Mouse (Mus musculus) brain, embryonic 18.5 days (tissue): ENCODE data around the gene Mfap1b.
"Not testable (repeated sequence)": the region's sequence is repeated elsewhere in the genome, so short reads cannot be mapped to it uniquely, and the experiment has no call there.

Source experiments
- DNase-seq: peaks from one replicate; pipeline ENCODE4 v3.0.0-alpha.2; 2012; ENCODE audit warnings: low read depth, low spot score

Mfap1b gene

GRCm38 (mm10) chr2:121473301-121474179 is at the start of gene Mfap1b:
Mfap1b (minus strand) TSS chr2:121474067.
- peak; percentile 83 for DNase-seq

GRCm38 (mm10) chr2:121522830-121523229 is 49.0 kb upstream of the Mfap1b start:
- DNase-seq, result not testable (repeated sequence)

DNA sequence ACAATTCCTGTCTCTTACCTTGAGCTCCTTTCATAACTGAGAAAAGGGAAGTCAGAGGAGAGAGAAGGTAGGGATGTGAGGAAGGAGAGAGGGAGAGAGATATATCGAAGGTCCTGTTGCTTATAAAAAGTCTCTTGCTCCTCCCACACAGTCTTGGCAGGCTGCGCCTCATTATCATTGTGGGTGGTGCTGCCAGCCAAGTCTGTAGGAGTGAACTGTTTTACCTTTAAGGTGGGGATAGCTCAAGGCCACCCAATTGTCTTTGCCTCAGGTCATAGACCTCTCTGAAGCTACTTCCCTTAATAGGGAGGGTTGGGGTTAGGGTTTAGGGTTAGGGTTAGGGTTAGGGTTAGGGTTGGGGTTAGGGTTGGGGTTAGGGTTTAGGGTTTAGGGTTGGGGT is 48.1 kb upstream of the Mfap1b start:
- DNase-seq, result no peak

GRCm38 (mm10) chr2:121518711-121519110 is 44.8 kb upstream of the Mfap1b start:
- DNase-seq, result not testable (repeated sequence)

DNA sequence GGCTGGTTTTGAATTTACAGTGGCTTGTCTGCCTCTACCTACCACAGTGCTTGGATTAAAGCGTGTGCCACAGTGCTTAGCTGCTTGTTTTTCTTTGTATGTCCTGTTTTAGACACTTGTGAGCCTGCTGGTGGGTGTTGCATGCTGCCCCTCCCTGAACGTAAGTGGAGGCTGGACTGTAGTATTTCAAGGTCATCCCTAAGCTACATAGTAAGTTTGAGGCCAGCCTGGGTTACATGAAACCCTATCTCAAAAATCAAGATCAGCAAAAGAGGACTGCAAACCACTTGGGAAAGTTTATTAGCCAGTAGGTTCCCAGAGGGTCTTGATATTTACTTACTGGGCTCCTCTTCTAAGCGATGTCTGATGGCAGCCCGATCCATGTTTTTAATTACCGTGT is 44.2 kb upstream of the Mfap1b start:
- DNase-seq, result no peak

GRCm38 (mm10) chr2:121514211-121514610 is 40.3 kb upstream of the Mfap1b start:
- no peak for DNase-seq

DNA sequence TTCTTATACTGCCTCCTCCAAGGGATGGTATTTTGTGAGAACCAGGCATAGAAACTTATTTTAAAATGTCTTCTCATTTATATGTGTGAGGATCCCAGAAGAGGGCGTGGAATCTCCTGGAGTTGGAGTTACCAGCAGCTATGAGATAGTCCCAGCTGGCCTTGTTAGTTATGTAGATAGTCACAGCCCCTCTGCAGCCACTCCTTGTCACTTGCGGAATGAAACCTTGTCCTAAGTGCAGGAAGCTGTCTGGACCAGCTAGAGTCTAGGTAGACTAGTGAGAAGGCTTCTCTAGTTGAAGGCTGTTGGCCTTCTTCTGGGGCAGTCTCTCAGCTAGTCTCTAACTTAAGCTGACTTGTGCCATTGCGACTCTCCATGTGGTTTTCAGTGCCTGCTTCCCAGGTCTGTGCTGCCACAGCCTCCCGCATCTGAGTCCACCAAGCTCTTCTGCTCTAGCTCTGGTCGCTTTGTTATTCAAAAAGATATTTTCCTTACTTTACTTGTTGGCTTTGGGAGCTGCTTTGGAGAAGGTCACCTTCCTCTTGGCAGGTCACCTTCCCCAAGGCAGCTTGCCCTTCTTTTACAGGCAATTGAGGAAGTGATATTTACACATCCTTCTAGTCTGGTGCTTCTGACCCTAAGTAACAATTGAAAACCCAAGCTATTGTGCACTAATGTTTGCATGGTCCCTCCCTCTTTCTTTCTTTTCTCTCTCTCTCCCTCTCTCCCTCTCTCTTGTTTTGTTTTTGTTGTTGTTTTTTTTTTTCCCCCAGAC is 39.3 kb upstream of the Mfap1b start:
- not testable (repeated sequence) for DNase-seq

GRCm38 (mm10) chr2:121511401-121511800 is 37.5 kb upstream of the Mfap1b start:
- DNase-seq, result no peak

DNA sequence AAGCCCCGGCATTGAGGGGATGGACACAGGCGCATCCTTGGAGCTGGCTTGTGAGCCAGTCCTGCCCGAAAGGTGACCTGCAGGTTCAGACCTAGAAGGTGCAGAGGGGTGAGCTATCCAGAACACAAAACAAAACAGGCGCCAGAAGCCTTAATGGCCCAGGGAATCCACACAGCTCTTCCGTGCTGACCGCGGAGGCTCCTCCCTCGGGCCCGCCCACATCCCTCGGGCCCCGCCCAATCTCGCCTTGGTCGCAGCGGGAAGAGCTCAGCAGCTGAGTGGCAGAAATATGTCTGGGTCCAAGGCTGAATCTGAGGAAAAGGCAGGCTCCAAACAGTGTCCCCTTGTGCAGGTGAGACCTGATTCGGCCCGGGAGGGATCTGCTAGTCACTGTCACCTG is 35.7 kb upstream of the Mfap1b start:
- DNase-seq, result no peak

GRCm38 (mm10) chr2:121507951-121508330 is 34.1 kb upstream of the Mfap1b start:
- DNase-seq, result no peak

DNA sequence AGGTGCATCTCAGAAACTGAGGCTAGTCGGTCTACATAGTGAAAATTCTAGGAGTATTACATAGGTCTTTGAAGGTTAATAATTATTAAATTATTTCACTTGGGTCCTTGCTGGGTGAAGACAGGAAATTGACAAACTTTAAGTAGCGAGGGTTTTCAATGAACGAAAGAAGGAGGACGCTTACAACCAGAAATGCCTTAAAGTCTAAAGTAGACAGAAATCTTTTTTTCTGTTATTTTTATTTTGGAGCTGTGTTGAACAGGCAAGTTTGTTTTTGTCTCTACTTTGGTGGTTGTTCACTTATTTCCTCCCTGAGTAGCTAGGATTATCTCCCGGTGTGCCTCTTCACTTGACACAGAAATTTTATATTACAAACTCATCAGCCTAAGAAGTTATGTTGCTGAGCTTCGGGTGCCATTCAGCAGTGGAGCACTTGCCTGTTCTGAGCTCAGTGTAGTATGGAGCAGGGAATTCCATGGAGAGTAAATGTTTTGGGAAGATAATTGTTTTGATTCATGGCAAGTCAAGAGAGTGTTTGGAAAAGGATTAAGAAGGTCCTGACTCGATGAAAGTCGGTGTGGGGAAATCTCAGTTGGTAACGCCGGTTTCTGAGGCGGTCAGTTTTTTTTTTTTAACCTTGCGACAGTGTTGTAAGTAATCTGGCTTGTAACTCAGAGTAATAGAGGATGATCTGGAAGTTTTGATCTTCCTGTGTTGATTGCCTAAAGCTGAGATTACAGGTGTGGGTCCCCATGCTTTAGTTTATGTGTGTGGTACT is 33.5 kb upstream of the Mfap1b start:
- no peak for DNase-seq

GRCm38 (mm10) chr2:121505942-121506882 is 32.3 kb upstream of the Mfap1b start, which contains the start of the genes Mfap1a and Wdr76:
Mfap1a (minus strand) TSS chr2:121506665.
Wdr76 (plus strand) TSS chr2:121506723.
- DNase-seq, result peak; percentile 81

- DNase-seq, result not testable (repeated sequence)
Measured at GRCm38 (mm10) chr2:121501550-121501949, 27.7 kb upstream of the Mfap1b start.

DNA sequence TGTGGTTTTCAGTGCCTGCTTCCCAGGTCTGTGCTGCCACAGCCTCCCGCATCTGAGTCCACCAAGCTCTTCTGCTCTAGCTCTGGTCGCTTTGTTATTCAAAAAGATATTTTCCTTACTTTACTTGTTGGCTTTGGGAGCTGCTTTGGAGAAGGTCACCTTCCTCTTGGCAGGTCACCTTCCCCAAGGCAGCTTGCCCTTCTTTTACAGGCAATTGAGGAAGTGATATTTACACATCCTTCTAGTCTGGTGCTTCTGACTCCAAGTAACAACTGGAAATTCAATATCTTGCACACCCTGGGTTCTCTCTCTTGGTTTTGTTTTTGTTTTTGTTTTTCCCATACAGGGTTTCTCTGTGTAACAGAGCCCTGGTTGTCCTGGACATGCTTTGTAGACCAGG is 10.5 kb upstream of the Mfap1b start:
- not testable (repeated sequence) for DNase-seq

DNA sequence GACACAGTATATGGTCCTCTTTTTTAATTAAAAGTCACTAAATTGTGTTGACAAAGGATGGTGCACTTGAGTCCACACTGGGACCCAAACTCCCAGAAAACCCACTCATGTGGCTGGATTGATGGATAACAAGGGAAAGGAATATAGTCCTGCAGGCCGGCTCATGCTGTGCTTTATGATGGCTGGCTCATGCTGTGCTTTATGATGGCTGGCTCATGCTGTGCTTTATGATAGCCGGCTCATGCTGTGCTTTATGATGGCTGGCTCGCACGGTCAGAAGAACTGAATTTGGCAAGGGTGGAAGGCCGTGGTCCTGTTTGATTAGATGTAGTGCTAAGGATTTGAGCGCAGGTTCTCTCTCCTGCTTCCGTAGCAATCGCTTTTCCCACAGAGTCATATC is 9.7 kb upstream of the Mfap1b start:
- DNase-seq, result no peak

DNA sequence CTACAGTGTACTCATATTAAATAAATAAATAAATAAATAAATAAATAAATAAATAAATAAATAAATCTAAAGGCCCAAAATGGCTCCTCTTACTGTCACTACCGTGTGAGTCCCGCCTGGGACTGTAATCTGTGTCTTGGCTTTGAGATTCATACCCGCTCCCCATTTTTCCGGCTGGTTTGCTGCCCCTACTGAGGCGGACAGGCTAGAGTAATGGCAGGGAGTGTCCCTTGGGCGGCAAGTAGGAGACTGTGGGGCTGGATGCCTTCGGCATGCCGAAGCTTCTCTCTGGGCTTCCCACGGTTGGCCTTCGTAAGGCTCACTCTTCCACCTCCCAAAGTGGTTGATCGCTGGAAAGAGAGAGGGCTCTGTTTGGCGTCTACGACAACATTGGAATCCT is 7.0 kb upstream of the Mfap1b start:
- not testable (repeated sequence) for DNase-seq

DNA sequence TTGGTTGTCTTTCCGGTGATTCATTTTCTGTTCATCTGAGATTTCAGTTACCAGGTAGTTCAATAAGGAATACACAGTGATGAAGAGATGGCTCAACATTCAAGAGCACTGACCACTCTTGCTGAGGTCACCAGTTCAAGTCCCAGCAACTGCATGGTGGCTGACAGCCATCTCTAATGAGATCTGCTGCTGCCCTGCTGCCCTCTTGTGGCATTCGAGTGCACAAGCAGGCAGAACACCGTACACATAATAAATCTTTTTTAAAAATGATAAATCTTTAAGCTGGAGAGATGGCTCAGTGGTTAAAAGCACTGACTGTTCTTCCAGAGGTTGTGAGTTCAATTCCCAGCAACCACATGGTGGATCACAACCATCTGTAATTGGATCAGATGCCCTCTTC is 6.6 kb upstream of the Mfap1b start:
- DNase-seq, result no peak

DNA sequence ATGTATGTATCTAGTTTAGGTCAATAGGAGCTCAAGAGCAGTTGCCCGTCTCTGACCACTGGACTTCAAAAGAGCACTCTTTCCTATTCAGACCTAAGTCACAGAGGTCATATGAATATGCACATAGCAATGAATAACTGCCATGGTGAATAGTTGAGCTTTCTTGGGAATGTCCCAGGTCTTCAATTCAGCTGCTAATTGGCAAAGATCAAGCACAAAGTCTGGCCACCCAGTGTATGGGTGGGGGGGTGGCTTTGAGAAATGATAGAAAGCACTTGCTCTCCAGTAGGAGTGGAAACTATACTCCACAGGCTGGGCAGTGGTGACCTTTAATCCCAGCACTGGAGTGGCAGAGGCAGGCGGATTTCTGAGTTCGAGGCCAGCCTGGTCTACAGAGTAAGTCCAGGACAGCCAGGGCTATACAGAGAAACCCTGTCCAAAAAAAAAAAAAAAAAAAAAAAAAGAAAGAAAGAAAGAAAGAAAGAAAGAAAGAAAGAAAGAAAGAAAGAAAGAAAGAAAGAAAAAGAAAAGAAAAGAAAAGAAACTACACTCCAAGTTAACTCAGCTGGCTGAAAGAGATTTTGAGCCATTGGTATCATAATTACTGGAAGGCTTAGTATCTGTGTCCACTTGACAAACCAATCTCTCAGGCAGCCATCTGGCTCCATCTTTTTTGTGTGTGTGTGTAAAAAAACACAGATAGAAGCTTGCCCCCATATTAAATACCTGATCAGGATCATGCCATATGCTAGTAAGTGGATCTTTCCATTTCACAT is 3.8 kb upstream of the Mfap1b start:
- DNase-seq, result no peak

DNA sequence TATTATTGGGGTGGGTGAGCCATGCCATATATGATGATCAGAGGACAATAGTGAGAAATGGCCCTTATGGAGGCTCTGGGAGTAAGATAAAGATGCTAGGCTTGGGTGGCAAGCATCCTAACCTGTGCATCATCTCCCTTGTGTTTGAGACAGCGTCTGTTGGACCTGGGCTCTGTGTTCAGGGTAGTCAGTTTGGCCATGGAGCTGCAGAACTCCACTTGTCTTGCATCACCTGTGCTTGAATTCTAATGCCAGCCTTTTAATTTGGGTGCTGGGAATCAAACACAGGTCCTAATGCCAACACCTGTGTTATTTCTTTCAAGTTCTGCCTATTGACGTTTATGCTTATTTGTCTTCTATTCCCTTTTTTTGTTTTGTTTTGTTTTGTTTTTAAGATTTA is 1.4 kb upstream of the Mfap1b start:
- DNase-seq, result not testable (repeated sequence)

DNA sequence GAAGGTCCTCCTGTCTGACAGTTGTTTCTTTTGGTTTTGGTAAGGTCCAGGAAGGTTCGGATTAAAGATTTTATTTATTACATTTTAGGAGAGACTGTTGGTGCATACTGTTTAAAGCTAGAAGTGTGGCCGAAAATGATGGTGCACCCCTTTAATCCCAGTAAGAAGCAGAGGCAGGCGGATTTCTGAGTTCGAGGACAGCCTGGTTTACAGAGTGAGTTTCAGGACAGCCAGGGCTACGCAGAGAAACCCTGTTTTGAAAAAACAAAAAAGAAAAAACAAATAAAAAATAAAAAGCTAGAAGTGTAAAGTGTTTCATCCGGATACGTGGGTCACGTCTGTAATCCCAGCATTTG is 291 bp upstream of the Mfap1b start:
- no peak for DNase-seq
